Mouse (Mus musculus) heart, embryonic 11.5 days (tissue): ENCODE results near the gene Sytl3. TPM values are rescaled to one million over a fixed set of nuclear protein-coding genes. Genes with fewer than 3 reads are reported as not detected.
A peak's percentile ranks its signal among the peaks of the same experiment; 100 is the strongest.

Experiments
- ATAC-seq: fragments of 200-750 bp; cut with Nextera tagmentation; replicated peaks from 2 replicates; pipeline ENCODE4 v1.8.0; 2017; ENCODE audit warnings: moderate library complexity; ENCODE audit not compliant: insufficient number of reproducible peaks, low FRiP score, low TSS enrichment
- H3K27ac ChIP-seq: fragments of 300-500 bp; sonication (generic); 2 replicates; pipeline ENCODE4 v1.5.1; 2014; ENCODE audit warnings: mild to moderate bottlenecking, low read depth, low read length
- H3K27me3 ChIP-seq: fragments of 300-500 bp; sonication (generic); 2 replicates; pipeline ENCODE4 v1.6.1; 2014; ENCODE audit warnings: mild to moderate bottlenecking, low read length, mixed read lengths; ENCODE audit not compliant: control insufficient read depth, insufficient read depth
- H3K36me3 ChIP-seq: fragments of 300-500 bp; sonication (generic); 2 replicates; pipeline ENCODE4 v1.6.1; 2014; ENCODE audit warnings: mild to moderate bottlenecking, low read length, moderate library complexity, mixed read lengths; ENCODE audit not compliant: control insufficient read depth, insufficient read depth
- H3K4me1 ChIP-seq: fragments of 300-500 bp; sonication (generic); 2 replicates; pipeline ENCODE4 v1.6.1; 2014; ENCODE audit warnings: low read length; ENCODE audit not compliant: control insufficient read depth, insufficient read depth
- H3K4me2 ChIP-seq: fragments of 300-500 bp; sonication (generic); 2 replicates; pipeline ENCODE4 v1.6.1; 2014; ENCODE audit warnings: mild to moderate bottlenecking, moderate library complexity
- H3K4me3 ChIP-seq: fragments of 300-500 bp; sonication (generic); 2 replicates; pipeline ENCODE4 v1.5.1; 2014; ENCODE audit warnings: low read depth, low read length
- H3K9ac ChIP-seq: fragments of 300-500 bp; sonication (generic); 2 replicates; pipeline ENCODE4 v1.6.1; 2014; ENCODE audit warnings: mild to moderate bottlenecking, low read depth, low read length, moderate library complexity
- H3K9me3 ChIP-seq: fragments of 300-500 bp; sonication (generic); replicated peaks from 2 replicates; pipeline ENCODE4 v1.6.1; 2016; ENCODE audit warnings: low read length; ENCODE audit not compliant: control insufficient read depth
- WGBS: fragments of 180-500 bp; shearing (Covaris S2); extraction: QIAGEN DNeasy Blood & Tissue Kit; methylation state at CpG from one replicate; pipeline ENCODE4 v1.1.7; 2014; ENCODE audit not compliant: insufficient replicate concordance; 5-methylcytosine and 5-hydroxymethylcytosine counted together
- polyA plus RNA-seq: library from polyadenylated mRNA; unstranded; fragments of >200 nt; fragmentation: Nextera tagmentation; extraction: Ambion mirVana; gene quantifications from 2 replicates; pipeline ENCODE4 v1.2.1, GENCODE M21; 2014

Gene Sytl3
- polyA plus RNA-seq, 1 experiment from 2014 or later = 0.11 TPM

GRCm38 (mm10) chr17:6768301-6768788, 109.5 kb downstream of the Sytl3 start:
- Histone ChIP-seq H3K9me3 (no peaks in the 10 kb centered on the region), H3K36me3 (no peaks in the 10 kb centered on the region), H3K9ac (no peak overlapping the region), H3K4me2 (no peak overlapping the region), H3K4me3 (no peak overlapping the region), H3K27me3 (no peaks in the 10 kb centered on the region), H3K4me1 (peaks cover 59% of the 10 kb centered on the region), H3K27ac (peak overlapping the region; percentile 31)
- ATAC-seq = no peak
- 77% methylated on average over 5 of the region's 5 CpGs for WGBS

GRCm38 (mm10) chr17:6769602-6770001, 110.7 kb downstream of the Sytl3 start:
- Histone ChIP-seq H3K4me3 (no peak overlapping the region), H3K9ac (no peak overlapping the region), H3K9me3 (no peaks in the 10 kb centered on the region), H3K27ac (no peak overlapping the region), H3K4me2 (no peak overlapping the region), H3K4me1 (peaks cover 60% of the 10 kb centered on the region), H3K27me3 (no peaks in the 10 kb centered on the region), H3K36me3 (no peaks in the 10 kb centered on the region)
- WGBS = 65% methylated on average over 4 of the region's 4 CpGs
- ATAC-seq = no peak

GRCm38 (mm10) chr17:6771661-6772489, 113.0 kb downstream of the Sytl3 start:
- no peak for ATAC-seq
- Histone ChIP-seq H3K27ac (no peak overlapping the region), H3K4me3 (no peak overlapping the region), H3K36me3 (no peaks in the 10 kb centered on the region), H3K9me3 (no peaks in the 10 kb centered on the region), H3K4me2 (no peak overlapping the region), H3K9ac (no peak overlapping the region), H3K27me3 (no peaks in the 10 kb centered on the region), H3K4me1 (peaks cover 38% of the 10 kb centered on the region)
- 82% methylated on average over 16 of the region's 16 CpGs for WGBS

GRCm38 (mm10) chr17:6772490-6772773, 113.5 kb downstream of the Sytl3 start:
- no peaks in the 10 kb centered on the region for H3K27me3 ChIP-seq
- WGBS = 79% methylated on average over 5 of the region's 5 CpGs
- H3K9ac ChIP-seq = no peak overlapping the region
- ATAC-seq = no peak
- H3K36me3 ChIP-seq = no peaks in the 10 kb centered on the region
- peaks cover 33% of the 10 kb centered on the region for H3K4me1 ChIP-seq
- no peaks in the 10 kb centered on the region for H3K9me3 ChIP-seq
- H3K4me3 ChIP-seq = no peak overlapping the region
- H3K27ac ChIP-seq = no peak overlapping the region
- no peak overlapping the region for H3K4me2 ChIP-seq

- no peak for ATAC-seq
- H3K9me3 ChIP-seq = no peaks in the 10 kb centered on the region
- peaks cover 27% of the 10 kb centered on the region for H3K4me1 ChIP-seq
- H3K27me3 ChIP-seq = no peaks in the 10 kb centered on the region
- H3K27ac ChIP-seq = no peak overlapping the region
- H3K4me3 ChIP-seq = no peak overlapping the region
- no peaks in the 10 kb centered on the region for H3K36me3 ChIP-seq
- H3K9ac ChIP-seq = no peak overlapping the region; the same call in 1 of the 2 replicates
- no peak overlapping the region for H3K4me2 ChIP-seq
- WGBS = 83% methylated on average over 14 of the region's 14 CpGs
Measured at GRCm38 (mm10) chr17:6773249-6773966, 114.5 kb downstream of the Sytl3 start.

DNA sequence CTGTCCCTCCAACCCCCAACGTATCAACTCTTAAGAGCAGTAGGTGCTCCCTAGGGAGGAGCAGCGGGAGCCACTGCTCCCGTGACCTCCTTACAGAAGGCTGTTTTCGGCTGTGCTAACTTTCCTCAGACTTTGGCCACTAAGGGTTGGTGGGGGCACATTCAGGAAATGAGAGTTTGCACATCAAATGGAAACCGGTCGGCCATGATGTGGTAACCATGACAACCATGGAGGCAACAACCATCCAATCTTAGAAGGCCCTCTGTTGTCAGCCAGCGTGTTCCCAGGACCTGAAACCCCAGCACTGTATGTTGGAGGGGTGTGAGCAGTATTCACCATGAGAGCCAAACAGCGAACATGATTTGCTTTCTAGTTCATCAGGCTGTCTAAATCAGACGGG, 116.3 kb downstream of the Sytl3 start:
- Histone ChIP-seq H3K4me3 (no peak overlapping the region), H3K4me1 (peaks cover 31% of the 10 kb centered on the region), H3K9ac (no peak overlapping the region), H3K27me3 (no peaks in the 10 kb centered on the region), H3K9me3 (no peaks in the 10 kb centered on the region), H3K36me3 (no peaks in the 10 kb centered on the region), H3K27ac (no peak overlapping the region), H3K4me2 (no peak overlapping the region)
- no peak for ATAC-seq
- 84% methylated on average over 9 of the region's 9 CpGs for WGBS

DNA sequence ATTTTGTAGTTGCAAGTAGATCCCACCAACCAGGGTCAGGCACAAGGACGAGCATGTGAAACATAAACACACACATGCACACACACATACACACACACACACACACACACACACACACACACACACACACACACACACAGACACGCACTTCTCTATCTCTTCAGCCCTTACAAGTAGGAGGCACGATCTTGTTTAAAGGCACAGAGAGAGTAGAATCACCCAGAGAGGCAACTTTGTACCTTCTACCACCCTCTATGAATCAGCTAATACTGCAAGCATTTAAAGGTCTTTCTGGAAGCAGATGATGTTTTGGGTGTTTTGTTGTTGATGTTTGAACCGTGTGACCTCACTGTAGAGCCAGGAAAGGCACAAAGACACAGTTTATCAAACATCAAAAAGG, 116.8 kb downstream of the Sytl3 start:
- Histone ChIP-seq H3K4me3 (no peak overlapping the region), H3K27ac (no peak overlapping the region), H3K4me1 (peaks cover 31% of the 10 kb centered on the region), H3K9ac (no peak overlapping the region), H3K9me3 (no peaks in the 10 kb centered on the region), H3K27me3 (no peaks in the 10 kb centered on the region), H3K36me3 (no peaks in the 10 kb centered on the region), H3K4me2 (no peak overlapping the region)
- no peak for ATAC-seq
- WGBS = 70% methylated on average over 4 of the region's 4 CpGs

DNA sequence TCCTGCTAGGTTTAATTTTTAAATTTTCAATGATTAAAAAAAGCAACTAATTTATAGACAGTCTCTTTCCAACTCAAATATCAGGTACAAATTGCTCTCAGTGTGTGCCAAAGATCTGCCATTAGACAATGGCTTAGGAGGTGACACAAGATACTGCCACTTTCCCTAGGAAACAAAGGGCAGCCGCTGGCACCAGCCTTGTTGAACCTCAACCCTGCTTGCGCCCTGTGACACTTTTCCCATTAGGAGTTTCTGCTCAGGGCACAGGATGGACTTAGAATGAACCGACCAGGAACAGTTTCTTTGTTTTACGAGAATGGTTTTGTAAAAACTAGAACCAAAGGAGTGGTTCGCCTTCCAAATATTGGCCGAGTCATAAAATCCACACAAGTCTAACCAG, 117.2 kb downstream of the Sytl3 start:
- no peaks in the 10 kb centered on the region for H3K9me3 ChIP-seq
- no peak overlapping the region for H3K9ac ChIP-seq
- H3K27ac ChIP-seq = no peak overlapping the region
- 80% methylated on average over 6 of the region's 6 CpGs for WGBS
- ATAC-seq = no peak
- H3K4me1 ChIP-seq = peaks cover 31% of the 10 kb centered on the region
- no peak overlapping the region for H3K4me3 ChIP-seq
- no peak overlapping the region for H3K4me2 ChIP-seq
- no peaks in the 10 kb centered on the region for H3K36me3 ChIP-seq
- no peaks in the 10 kb centered on the region for H3K27me3 ChIP-seq
